In the genomic region with DNA sequence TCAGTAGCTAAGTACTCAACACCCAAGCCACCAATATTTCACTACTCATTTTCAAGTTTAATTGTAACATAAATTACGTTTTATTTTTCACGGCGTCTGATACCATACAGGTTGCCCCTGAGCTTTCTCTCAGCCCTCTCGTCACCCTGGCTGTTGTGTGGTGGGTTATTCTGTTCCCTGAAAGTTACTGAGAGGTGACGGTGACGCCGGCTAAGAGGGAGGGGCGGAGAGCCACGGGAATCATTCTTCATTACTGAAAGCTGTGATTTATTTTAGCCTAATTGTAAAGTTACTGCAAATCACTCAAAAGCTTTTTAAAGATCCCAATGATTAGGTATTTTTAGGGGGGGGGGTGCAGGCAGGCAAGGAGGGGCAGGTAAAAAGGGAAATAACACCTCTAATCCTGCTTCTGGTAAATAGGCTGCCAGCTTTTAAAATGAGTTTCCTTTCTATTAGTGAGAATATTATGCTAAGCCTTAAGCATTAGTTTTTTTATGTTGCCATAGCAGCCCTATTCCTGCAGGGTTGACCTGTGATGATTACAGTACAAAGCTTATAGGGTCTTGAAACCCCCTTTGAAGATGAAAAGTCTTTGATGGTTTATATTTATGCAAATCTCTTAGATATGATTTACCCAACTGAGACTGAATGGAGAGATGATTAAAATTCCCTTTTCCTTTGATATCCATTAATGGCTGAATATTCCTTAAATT, we compare ENCODE assay signal across 12 mouse cellular contexts.
DNase-seq lines count a peak whose midpoint lies in the region; ATAC-seq lines count a peak whose summit lies in the region.
"Had no signal": no experiment of that assay in that cellular context is flagged by ENCODE, and none has a peak within 500 bp of the region (broad histone marks: within the 10 kb centered on the region; RNA-seq: fewer than 3 reads in every experiment).

No protein-coding gene starts in this region.

- peak; percentile 38; the same call in 1 of the 2 replicates for ATAC-seq in kidney, embryonic 14.5 days (ENCODE audit: low FRiP score, low TSS enrichment)
- ATAC-seq in embryonic facial prominence, embryonic 12.5 days (ENCODE audit: insufficient number of reproducible peaks, insufficient read depth, low FRiP score, low TSS enrichment), result no peak
- ATAC-seq in hindbrain, embryonic 12.5 days (ENCODE audit: low FRiP score), result no peak; the same call in 1 of the 2 replicates
- peak; percentile 80 for ATAC-seq in midbrain, embryonic 14.5 days (ENCODE audit: low FRiP score, low TSS enrichment)
- ATAC-seq: intestine, embryonic 16.5 days had no signal

- no peak overlapping the region for H3K27ac ChIP-seq in kidney, embryonic 14.5 days (ENCODE audit: low read depth, low read length)
- no peak overlapping the region for H3K27ac ChIP-seq in embryonic facial prominence, embryonic 12.5 days
- no peak overlapping the region for H3K27ac ChIP-seq in hindbrain, embryonic 12.5 days
- peak overlapping the region; percentile 57; the same call in 1 of the 2 replicates for H3K27ac ChIP-seq in midbrain, embryonic 14.5 days (replicated peaks; ENCODE audit: low read depth, low read length)

- H3K4me1 ChIP-seq in kidney, embryonic 14.5 days (ENCODE audit: control insufficient read depth, insufficient read depth, low read length), result no peaks in the 10 kb centered on the region
- H3K4me1 ChIP-seq in embryonic facial prominence, embryonic 12.5 days, result peaks cover 7% of the 10 kb centered on the region
- peaks cover 14% of the 10 kb centered on the region; the same call in 1 of the 2 replicates for H3K4me1 ChIP-seq in hindbrain, embryonic 12.5 days
- no peaks in the 10 kb centered on the region for H3K4me1 ChIP-seq in midbrain, embryonic 14.5 days (ENCODE audit: control insufficient read depth, insufficient read depth, low read length)

- no peaks in the 10 kb centered on the region for H3K27me3 ChIP-seq in kidney, embryonic 14.5 days (ENCODE audit: control insufficient read depth, insufficient read depth, low read length)
- peaks cover 8% of the 10 kb centered on the region; the same call in 1 of the 2 replicates for H3K27me3 ChIP-seq in embryonic facial prominence, embryonic 12.5 days
- peaks cover 32% of the 10 kb centered on the region for H3K27me3 ChIP-seq in hindbrain, embryonic 12.5 days
- peaks cover 80% of the 10 kb centered on the region for H3K27me3 ChIP-seq in midbrain, embryonic 14.5 days (ENCODE audit: control insufficient read depth, insufficient read depth, low read length)

- no peak for DNase-seq in kidney, postnatal 25 days
- DNase-seq in midbrain, embryonic 14.5 days, result peak; percentile 74
- DNase-seq in right cerebral cortex, adult 2 months (ENCODE audit: low spot score in 2 of 2), result no peak
- DNase-seq in T-cell, adult 2 months (ENCODE audit: low spot score), result no peak
- DNase-seq in lung, adult 18-20 months, result no peak
- DNase-seq: lung, adult 2 months; thymus, postnatal 14 days had no signal

- H3K9me3 ChIP-seq in kidney, embryonic 14.5 days (ENCODE audit: control insufficient read depth, low read length), result no peaks in the 10 kb centered on the region
- no peaks in the 10 kb centered on the region for H3K9me3 ChIP-seq in embryonic facial prominence, embryonic 12.5 days
- no peaks in the 10 kb centered on the region for H3K9me3 ChIP-seq in hindbrain, embryonic 12.5 days (replicated peaks)
- no peaks in the 10 kb centered on the region for H3K9me3 ChIP-seq in midbrain, embryonic 14.5 days (ENCODE audit: control insufficient read depth, low read length)

- WGBS in kidney, embryonic 14.5 days, result 9% methylated on average over 9 of the region's 9 CpGs
- 17% methylated on average over 9 of the region's 9 CpGs for WGBS in embryonic facial prominence, embryonic 12.5 days
- WGBS in hindbrain, embryonic 12.5 days, result 7% methylated on average over 9 of the region's 9 CpGs
- 2% methylated on average over 9 of the region's 9 CpGs for WGBS in midbrain, embryonic 14.5 days

- H3K36me3 ChIP-seq in kidney, embryonic 14.5 days (ENCODE audit: control insufficient read depth, insufficient read depth, low read length), result no peaks in the 10 kb centered on the region
- no peaks in the 10 kb centered on the region for H3K36me3 ChIP-seq in embryonic facial prominence, embryonic 12.5 days
- no peaks in the 10 kb centered on the region for H3K36me3 ChIP-seq in hindbrain, embryonic 12.5 days
- H3K36me3 ChIP-seq in midbrain, embryonic 14.5 days (ENCODE audit: control insufficient read depth, insufficient read depth, low read length), result no peaks in the 10 kb centered on the region

- H3K4me3 ChIP-seq in kidney, embryonic 14.5 days (ENCODE audit: low read length), result no peak overlapping the region
- no peak overlapping the region for H3K4me3 ChIP-seq in embryonic facial prominence, embryonic 12.5 days
- no peak overlapping the region for H3K4me3 ChIP-seq in hindbrain, embryonic 12.5 days
- no peak overlapping the region for H3K4me3 ChIP-seq in midbrain, embryonic 14.5 days (replicated peaks; ENCODE audit: low read depth, low read length)
- H3K4me3 ChIP-seq: erythroblast, embryonic 14.5 days had no signal

- H3K9ac ChIP-seq in kidney, embryonic 14.5 days (ENCODE audit: low read depth, low read length), result no peak overlapping the region
- no peak overlapping the region for H3K9ac ChIP-seq in embryonic facial prominence, embryonic 12.5 days
- H3K9ac ChIP-seq in hindbrain, embryonic 12.5 days, result no peak overlapping the region
- no peak overlapping the region for H3K9ac ChIP-seq in midbrain, embryonic 14.5 days (replicated peaks; ENCODE audit: low read length)

- H3K4me2 ChIP-seq in kidney, embryonic 14.5 days (replicated peaks; ENCODE audit: low read depth, low read length), result peak overlapping the region; percentile 17; the same call in 1 of the 2 replicates
- H3K4me2 ChIP-seq in embryonic facial prominence, embryonic 12.5 days (replicated peaks), result 0 out of 2 replicates have a peak overlapping the region, but pooled peaks have one; percentile 2
- H3K4me2 ChIP-seq in hindbrain, embryonic 12.5 days (replicated peaks), result peak overlapping the region; percentile 31
- peak overlapping the region; percentile 22; the same call in 1 of the 2 replicates for H3K4me2 ChIP-seq in midbrain, embryonic 14.5 days (ENCODE audit: low read length)

Comparison
In these comparisons a context has a peak if more than half of its experiments do, and no peak if none do; other contexts are left out.
1. ATAC-seq: peak in kidney, embryonic 14.5 days (single experiment) and midbrain, embryonic 14.5 days (single experiment); none in embryonic facial prominence, embryonic 12.5 days (single experiment) and hindbrain, embryonic 12.5 days (single experiment).
2. Peak in every context shown above with its lines, with median percentiles within 50 percentile points of each other: H3K4me2 ChIP-seq.